Mouse (Mus musculus): ENCODE data around the gene Sipa1.

Gene Sipa1

GRCm38 (mm10) chr19:5662981-5663913, at the start of gene Sipa1:
TSS of gene Sipa1 (minus strand) at chr19:5663707.
- no peak for DNase-seq (ENCODE audit: low read depth, low spot score)

DNA sequence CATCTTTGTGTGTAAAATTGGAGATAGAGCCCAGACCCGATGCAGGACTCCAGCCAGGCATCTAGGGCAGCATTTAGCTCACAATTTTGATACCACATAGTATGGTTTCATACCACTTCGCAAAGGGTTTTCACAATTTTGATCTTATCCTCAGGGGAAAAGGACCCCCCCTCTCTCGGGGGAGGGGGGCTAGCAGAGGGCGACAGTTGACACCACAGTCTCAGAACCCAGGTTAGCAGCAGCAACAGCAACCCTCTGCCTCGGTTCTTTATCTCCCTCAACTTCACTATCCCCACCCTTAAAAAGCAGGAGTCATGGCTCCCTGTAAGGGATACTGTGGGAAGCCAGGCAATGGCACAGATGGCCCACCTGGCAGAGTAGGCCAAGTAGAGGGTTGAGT, 49.7 kb upstream of the Sipa1 start:
- no peak for DNase-seq (ENCODE audit: low read depth, low spot score)

GRCm38 (mm10) chr19:5711907-5712460, 48.5 kb upstream of the Sipa1 start:
- no peak for DNase-seq (ENCODE audit: low read depth, low spot score)

- DNase-seq (ENCODE audit: low read depth, low spot score), result no peak
Measured at GRCm38 (mm10) chr19:5711218-5711617, 47.7 kb upstream of the Sipa1 start.

- no peak for DNase-seq (ENCODE audit: low read depth, low spot score)
Measured at GRCm38 (mm10) chr19:5710581-5710980, 47.1 kb upstream of the Sipa1 start.

- DNase-seq (ENCODE audit: low read depth, low spot score), result no peak
Measured at GRCm38 (mm10) chr19:5710068-5710467, 46.6 kb upstream of the Sipa1 start.

DNA sequence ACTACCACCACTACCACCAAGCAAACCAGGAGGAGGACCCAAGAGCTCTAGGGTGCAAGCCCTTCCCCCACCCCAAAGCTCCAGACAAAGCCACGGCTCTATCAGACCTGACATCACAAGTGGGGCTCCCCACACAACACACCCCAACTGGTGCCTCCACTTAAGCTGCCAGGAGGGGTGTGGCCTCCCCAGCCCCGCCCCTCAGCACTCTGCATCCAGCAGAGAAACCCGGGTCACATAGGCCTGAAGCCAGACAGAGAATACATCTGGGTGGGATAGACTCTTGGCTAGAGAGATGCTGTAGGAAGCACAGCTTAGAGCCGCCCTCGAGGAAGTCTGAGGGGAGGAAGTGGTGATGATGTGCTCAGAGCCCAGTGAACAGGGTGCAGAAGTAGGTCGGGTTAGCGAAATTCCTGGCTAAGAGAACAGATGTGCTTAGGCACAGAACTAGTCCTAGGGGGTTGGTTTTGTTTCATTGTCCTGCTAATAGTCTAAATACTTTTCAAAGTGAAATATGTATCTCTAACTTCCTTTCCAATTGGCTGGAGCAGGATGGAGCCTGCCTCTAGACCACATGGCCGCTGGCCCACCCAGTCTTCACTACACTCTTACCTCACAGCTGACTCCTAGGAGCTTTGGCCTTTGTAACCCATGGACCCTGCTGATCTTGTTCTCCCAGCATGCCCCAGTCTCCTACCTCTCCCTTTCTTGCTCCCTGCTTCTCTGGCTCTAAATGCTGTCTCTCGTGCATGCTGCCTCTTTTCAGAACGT, 41.5 kb upstream of the Sipa1 start:
- DNase-seq (ENCODE audit: low read depth, low spot score), result no peak

DNA sequence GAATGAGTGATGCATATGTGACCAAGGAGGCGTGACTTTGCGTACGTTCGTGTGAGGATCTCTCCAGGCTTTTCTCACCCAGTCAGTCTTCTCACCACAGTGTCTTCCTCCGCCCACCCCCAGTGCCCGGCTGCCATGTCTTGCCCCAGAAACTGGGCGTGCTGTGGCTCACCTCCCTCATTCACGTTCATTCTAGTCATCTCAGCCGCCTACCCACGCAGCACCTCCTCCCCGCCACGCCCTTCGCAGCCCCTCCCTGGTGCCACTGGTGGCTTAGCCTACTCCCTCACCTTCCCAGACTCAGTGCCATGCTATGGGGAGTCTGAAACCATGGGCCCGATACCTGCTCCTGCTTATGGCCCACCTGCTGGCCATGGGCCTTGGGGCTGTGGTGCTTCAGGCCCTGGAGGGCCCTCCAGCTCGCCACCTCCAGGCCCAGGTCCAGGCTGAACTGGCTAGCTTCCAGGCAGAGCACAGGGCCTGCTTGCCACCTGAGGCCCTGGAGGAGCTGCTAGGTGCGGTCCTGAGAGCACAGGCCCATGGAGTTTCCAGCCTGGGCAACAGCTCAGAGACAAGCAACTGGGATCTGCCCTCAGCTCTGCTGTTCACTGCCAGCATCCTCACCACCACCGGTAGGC, 40.8 kb upstream of the Sipa1 start, which contains the start of gene Kcnk7:
TSS of gene Kcnk7 (plus strand) at position 205 of the 638 bp plus-strand sequence.
- no peak for DNase-seq (ENCODE audit: low read depth, low spot score)

DNA sequence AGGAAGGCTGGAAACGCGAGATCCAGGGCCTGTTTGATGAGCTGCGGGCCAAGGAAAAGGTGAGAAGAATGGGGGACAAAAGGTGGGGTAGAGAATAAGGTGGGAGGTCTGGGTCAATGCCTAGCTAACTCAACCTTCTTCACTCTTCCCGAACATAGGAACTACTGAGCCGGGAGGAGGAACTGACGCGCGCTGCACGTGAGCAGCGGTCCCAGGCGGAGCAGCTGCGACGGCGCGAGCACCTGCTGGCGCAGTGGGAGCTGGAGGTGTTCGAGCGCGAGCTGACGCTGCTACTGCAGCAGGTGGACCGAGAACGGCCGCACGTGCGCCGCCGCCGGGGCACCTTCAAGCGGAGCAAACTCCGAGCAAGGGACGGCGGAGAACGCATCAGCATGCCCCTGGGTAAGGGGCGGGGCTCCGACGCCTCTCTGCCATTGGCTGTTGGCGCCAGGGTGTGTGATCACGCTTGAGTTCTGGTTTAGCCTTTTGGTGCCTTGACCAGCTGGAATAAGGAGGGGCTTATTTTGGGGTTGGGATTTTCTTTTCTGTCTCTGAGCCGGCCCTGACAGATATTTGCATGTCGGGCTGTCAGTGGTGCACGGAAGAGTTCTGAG, 32.4 kb upstream of the Sipa1 start:
- DNase-seq (ENCODE audit: low read depth, low spot score), result no peak

DNA sequence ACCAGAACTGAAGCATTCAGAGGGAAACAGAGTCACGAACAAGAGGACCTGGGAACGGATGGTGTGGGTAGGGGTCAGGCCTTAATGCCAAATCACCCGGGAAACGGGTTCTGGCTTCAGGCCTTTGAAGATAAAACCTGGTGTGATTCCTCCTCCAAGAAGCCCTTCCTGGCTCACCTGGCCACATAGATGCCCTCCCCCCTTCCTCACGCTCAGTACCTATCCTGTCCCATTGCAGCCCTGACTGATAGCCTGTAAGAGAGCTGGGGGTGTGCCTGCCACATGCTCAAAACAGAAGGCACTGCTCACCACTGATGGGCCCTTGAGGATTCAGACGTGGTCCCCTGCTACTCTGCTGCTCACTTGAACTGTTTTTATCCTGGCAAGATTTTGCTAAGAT, 30.3 kb upstream of the Sipa1 start:
- no peak for DNase-seq (ENCODE audit: low read depth, low spot score)

DNA sequence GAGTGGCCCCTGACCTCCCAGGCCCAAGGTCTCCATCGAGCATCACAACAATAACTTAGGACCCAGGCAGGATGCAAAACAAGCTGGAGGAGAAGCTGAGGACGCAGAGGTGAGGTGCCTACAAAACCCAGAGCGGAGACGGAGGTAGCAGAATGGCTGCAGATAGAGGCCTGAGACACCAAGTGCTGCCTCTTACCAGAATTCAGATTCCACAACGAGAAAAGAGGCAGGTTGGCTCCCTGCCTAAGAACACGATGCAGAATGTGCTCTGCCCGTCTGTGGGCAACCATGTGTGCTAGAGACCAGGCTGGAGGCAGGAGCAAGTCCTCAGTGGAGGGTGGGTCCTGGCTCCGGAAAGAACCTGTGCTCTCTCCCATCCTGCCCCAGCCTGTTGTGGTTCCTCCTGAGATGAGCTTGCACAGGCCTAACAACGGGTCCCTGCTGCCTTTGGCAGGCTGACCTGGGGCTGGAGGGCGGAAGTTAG, 29.4 kb upstream of the Sipa1 start:
- no peak for DNase-seq (ENCODE audit: low read depth, low spot score)

DNA sequence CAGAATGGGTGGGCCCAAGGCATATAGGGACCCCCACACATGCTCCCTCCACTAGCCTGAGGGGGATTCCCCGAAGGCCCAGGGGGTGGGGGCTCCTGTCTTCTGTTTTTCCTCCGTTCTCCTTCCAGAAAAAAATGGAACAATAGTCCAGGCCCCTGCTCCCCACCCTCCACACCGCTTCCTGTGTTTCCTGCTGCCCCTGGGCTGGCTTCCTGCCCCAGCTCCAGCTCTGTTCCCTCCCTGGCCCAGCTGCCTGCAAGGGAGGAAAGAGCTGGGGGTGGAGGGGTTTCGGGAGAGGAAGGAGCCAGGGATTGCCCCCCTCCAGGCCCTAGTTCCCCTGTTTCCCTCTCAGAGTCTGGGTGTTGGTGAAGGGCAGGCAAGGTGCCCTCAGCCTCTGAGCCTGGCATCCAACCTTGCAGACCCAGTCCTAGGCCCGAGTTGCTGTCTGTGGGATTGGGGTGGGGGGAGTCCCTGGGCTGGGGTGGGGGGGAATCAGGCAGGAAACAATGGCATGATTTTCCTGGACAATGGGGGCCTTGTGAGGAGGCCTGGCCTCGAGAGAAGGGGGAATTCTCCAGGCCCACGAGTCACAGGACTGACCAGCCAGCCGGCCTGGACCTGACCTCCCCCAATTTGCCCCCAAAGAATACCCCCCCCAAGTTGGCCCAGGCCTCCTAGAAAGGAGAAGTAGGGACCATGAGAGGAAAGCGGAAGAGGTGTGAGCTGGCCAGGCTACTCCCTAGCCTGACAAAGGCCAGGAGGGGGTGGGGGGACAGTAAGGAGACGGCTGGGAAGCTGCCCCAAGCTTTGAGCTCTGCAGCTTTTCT, 28.8 kb upstream of the Sipa1 start:
- no peak for DNase-seq (ENCODE audit: low read depth, low spot score)

- no peak for DNase-seq (ENCODE audit: low read depth, low spot score)
Measured at GRCm38 (mm10) chr19:5691601-5692000, 28.1 kb upstream of the Sipa1 start.

DNA sequence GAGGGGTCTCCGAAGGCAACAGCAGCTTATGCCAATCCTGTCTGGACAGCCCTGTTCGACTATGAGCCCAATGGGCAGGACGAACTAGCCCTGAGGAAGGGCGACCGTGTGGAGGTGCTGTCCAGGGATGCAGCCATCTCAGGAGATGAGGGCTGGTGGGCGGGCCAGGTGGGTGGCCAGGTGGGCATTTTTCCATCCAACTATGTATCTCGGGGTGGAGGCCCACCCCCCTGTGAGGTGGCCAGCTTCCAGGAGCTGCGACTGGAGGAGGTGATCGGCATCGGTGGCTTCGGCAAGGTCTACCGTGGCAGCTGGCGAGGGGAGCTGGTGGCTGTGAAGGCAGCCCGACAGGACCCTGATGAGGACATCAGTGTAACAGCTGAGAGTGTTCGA, 26.8 kb upstream of the Sipa1 start:
- DNase-seq (ENCODE audit: low read depth, low spot score), result no peak

DNA sequence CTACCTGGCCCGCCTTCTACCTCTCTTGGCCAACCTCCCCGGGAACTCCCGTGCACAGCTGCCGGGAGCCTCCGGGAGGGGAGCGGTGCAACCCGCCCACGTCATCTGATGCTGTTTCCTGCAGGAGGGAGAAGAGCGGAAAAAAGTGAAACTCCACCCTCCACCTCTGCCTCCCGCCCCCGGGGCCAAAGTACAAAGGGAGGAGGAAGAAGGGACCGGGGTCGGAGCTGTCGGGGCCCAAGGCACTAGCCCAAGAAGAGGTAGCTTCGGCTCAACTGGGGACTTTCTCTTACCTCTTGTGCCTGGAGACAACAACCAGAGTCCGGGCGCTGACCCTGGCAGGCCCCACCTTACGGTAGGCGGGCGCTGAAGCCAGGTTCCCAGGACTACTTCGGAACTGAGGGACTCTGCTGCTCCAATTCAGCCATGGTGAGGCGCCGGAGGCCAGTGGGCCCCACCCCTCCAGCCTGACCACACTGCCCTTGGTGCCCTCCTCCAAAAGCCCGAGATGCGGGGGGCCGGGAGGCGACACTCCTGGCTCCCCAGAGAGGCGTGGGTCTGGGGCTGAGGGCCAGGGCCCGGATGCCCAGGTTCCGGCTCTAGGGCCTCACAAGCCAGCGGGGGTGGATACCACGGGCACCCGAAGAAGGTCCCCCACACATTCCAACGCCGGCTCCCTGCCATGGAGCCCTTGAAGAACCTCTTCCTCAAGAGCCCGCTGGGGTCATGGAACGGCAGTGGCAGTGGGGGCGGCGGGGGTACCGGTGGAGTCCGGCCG, 26.2 kb upstream of the Sipa1 start:
- peak; percentile 76 for DNase-seq (ENCODE audit: low read depth, low spot score)

DNA sequence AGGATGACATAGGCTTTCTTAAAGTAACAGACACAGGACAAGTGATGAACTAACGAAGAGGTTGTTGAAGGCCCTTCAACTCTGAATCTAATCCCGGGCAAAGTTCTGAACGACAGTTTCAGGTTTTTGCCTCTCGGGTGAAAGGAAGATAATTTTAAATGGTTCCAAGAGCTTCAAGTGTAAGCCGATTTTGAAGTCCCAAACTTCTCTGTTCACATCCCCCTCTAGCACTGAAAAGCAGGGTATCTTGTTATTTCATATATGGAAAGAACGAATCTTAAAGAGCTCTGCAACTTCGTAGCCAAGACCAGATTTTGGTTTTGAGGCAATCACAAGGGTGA, 25.6 kb upstream of the Sipa1 start:
- no peak for DNase-seq (ENCODE audit: low read depth, low spot score)

DNA sequence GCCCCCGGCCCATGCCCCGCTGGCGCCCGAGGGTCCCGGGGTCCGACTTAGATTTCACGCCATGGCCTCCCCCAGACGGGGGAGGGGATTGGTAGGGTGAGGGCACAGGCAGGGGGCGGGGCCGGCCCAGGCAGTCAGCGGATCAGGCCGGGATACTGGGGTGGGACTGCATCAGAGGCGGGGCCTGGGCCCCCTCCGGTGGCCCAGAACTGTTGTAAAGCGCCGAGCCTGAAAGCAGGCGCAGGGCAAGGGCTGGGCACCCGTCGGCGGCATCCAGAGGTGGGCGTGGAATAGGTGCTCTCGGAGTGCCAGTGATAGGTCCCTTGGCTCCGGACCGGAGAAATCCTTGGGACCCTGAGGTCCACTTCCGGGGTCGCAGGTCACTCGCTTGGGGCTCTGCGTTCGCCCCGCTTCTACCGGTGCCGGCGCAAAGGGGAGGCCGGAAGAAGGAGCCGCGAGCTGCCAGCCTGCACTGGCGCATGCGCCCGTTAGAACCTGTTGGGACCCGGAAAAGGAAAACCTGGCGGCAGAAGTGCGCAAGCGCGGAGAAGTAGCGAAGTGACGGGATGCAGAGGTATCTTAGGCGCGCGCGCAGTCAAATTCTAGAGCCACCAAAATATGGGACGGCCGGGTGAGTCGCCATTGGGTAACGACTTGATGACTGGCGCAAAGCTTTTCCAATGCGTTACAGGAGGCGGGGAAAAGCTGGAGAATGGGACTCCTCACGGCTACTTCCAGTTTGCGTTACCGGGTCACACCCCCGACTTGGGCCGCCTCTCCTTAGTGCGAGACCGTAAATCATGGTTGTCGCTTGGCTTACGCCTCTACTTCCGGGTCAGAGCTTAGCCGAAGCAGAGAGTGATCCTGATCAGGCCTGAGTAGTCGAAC, 24.9 kb upstream of the Sipa1 start, which contains the start of the genes Map3k11 and Pcnx3:
TSS of gene Map3k11 (plus strand) at position 543 of the 888 bp plus-strand sequence.
TSS of gene Pcnx3 (minus strand) at position 709 of the 888 bp plus-strand sequence.
- peak; percentile 100 for DNase-seq (ENCODE audit: low read depth, low spot score)

DNA sequence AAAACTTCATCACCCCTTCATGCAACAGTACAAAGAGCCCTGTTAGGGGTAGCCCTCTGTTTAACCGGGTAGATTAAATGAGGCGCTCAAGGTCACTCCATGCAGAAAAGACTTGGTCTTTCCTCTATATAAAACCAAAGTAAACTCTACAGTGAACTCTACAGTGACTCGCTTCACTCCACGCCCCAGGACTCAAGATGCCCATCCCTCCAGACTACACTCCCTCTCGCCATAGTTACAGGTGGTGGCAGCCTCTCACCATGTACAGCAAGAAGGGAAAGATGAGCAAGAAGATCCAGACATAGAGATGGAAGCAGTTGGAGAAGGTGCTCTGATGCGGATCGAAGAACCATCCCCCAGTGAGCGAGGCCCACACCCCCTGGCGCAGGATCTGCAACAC, 24.2 kb upstream of the Sipa1 start:
- DNase-seq (ENCODE audit: low read depth, low spot score), result no peak
